Mouse (Mus musculus): Measurements from ENCODE around the gene Borcs6. TPM values are rescaled to one million over a fixed set of nuclear protein-coding genes. Genes with fewer than 3 reads are reported as not detected.

The Borcs6 gene
- polyA plus RNA-seq, 1 experiment = 28.5 TPM

DNA sequence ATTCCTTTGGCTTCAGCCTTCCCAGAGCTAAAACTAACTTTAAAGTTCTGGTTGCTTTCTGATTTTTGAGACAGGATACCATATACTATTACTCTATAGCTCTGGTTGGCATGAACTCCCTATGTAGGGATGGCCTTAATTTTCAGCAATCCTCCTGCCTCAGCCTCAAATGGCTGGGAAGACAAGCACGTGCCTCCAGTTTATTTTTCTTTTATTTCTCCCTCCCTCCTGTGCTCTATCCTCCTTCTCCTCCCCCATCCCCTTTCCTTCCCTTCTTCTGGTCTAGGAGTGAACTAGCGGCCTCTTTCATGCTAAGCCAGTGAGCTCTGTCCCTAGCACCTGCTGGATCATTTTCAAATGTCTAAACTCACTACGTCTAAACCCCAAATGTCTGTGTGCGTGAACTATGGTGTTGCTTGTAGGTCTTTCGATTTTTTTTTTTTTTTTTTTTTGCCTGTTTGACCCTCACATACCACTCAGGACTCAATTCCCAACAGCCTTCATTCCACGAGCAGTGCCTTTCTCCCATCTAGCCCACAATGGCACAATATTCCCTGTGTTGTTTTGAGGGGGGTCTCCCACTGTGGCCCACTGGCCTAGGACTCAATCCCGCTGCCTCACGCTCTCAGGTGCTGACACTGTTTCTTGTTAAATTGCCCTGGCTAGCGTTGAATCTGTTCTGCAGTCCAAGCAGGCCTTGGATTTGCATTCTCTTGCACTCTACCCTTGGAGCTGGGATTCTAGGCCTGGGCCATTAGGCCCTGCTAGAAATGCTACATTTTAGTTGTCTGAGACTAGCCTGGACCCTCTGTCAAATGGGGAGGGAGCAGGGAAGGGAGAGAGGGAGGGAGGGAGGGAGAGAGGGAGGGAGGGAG is 5.0 kb downstream of the Borcs6 start:
- H3K4me1 ChIP-seq (ENCODE audit: control insufficient read depth, insufficient read depth, insufficient read length, low read length) = peaks cover 12% of the 10 kb centered on the region
- no peaks in the 10 kb centered on the region for H3K36me3 ChIP-seq (ENCODE audit: control insufficient read depth, insufficient read depth, low read length)
- no peaks in the 10 kb centered on the region for H3K27me3 ChIP-seq (ENCODE audit: control insufficient read depth, insufficient read depth, low read length)
- peak overlapping the region; percentile 83 for H3K4me3 ChIP-seq (ENCODE audit: low read depth, low read length)
- H3K27ac ChIP-seq (ENCODE audit: insufficient read depth, low read depth, low read length) = no peak overlapping the region
- 76% methylated on average over 9 of the region's 9 CpGs for WGBS
- TF ChIP-seq POLR2A (IDR thresholded peaks at IDR 0.05; ENCODE audit: low read depth, low read length) = no peak
- no peak for TF ChIP-seq CTCF (IDR thresholded peaks at IDR 0.05; ENCODE audit: extremely low read depth, insufficient read length, insufficient replicate concordance, low read depth, low read length)

DNA sequence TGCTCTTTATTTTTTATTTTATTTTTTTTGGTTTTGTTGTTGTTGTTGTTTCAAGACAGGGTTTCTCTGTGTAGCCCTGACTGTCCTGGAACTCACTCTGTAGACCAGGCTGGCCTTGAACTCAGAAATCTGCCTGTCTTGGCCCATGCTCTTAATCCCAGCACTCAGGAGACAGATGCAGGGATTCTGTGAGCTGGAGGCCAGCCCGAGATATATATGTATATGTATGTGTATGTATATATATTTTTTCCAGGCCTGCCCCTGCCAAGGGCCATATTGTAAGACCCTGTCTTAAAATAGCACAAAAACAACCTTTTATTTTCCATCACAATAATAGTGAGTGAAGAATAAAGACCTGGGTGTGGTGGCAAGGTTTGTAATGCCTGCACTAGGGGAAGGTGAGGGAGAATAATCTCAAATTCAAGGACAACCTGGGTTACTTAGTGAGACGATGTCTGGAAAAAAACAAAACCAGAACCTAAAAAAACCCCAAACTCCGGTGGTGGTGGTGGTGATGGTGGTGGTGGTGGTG is 5.9 kb downstream of the Borcs6 start:
- 71% methylated on average over 3 of the region's 3 CpGs for WGBS
- no peak for TF ChIP-seq CTCF (IDR thresholded peaks at IDR 0.05; ENCODE audit: extremely low read depth, insufficient read length, insufficient replicate concordance, low read depth, low read length)
- TF ChIP-seq POLR2A (IDR thresholded peaks at IDR 0.05; ENCODE audit: low read depth, low read length) = no peak
- no peak overlapping the region for H3K27ac ChIP-seq (ENCODE audit: insufficient read depth, low read depth, low read length)
- peaks cover 12% of the 10 kb centered on the region for H3K4me1 ChIP-seq (ENCODE audit: control insufficient read depth, insufficient read depth, insufficient read length, low read length)
- H3K27me3 ChIP-seq (ENCODE audit: control insufficient read depth, insufficient read depth, low read length) = no peaks in the 10 kb centered on the region
- no peak overlapping the region for H3K4me3 ChIP-seq (ENCODE audit: low read depth, low read length)
- H3K36me3 ChIP-seq (ENCODE audit: control insufficient read depth, insufficient read depth, low read length) = no peaks in the 10 kb centered on the region

- H3K27ac ChIP-seq (ENCODE audit: insufficient read depth, low read depth, low read length) = no peak overlapping the region
- H3K4me1 ChIP-seq (ENCODE audit: control insufficient read depth, insufficient read depth, insufficient read length, low read length) = peaks cover 12% of the 10 kb centered on the region; the same call in 1 of the 2 replicates
- H3K4me3 ChIP-seq (ENCODE audit: low read depth, low read length) = peak overlapping the region; percentile 53
- WGBS = 4% methylated on average over 29 of the region's 29 CpGs
- TF ChIP-seq POLR2A (IDR thresholded peaks at IDR 0.05; ENCODE audit: low read depth, low read length) = no peak
- no peak for TF ChIP-seq CTCF (IDR thresholded peaks at IDR 0.05; ENCODE audit: extremely low read depth, insufficient read length, insufficient replicate concordance, low read depth, low read length)
- H3K36me3 ChIP-seq (ENCODE audit: control insufficient read depth, insufficient read depth, low read length) = no peaks in the 10 kb centered on the region
- H3K27me3 ChIP-seq (ENCODE audit: control insufficient read depth, insufficient read depth, low read length) = no peaks in the 10 kb centered on the region
Measured at GRCm38 (mm10) chr11:69066163-69066861, 6.8 kb downstream of the Borcs6 start.

DNA sequence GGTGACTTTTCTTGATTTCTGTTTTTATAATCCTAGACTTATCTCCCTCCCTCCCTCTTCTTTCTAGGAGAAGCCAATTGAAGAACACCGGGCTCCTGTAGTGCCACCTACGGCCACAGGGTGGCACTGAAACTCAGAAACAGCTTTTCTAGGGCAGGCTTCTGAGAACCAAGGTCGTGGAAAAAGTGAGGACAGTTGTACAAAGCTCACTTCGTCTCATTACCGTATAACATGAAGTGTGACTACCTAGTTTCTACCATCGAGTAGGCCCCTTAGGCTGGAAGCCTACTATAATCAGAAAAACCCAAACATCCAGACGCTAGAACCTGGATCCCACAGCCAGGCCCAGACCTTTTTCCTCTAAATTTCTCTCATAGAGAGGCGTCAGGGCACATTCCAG is 7.4 kb downstream of the Borcs6 start:
- Histone ChIP-seq H3K4me1 (ENCODE audit: control insufficient read depth, insufficient read depth, insufficient read length, low read length) (peaks cover 10% of the 10 kb centered on the region; the same call in 1 of the 2 replicates), H3K4me3 (ENCODE audit: low read depth, low read length) (no peak overlapping the region), H3K27ac (ENCODE audit: insufficient read depth, low read depth, low read length) (peak overlapping the region; percentile 70; the same call in 1 of the 2 replicates), H3K36me3 (ENCODE audit: control insufficient read depth, insufficient read depth, low read length) (no peaks in the 10 kb centered on the region), H3K27me3 (ENCODE audit: control insufficient read depth, insufficient read depth, low read length) (no peaks in the 10 kb centered on the region)
- no peak for TF ChIP-seq POLR2A (IDR thresholded peaks at IDR 0.05; ENCODE audit: low read depth, low read length)
- peak; percentile 85; the same call in 1 of the 2 replicates for TF ChIP-seq CTCF (IDR thresholded peaks at IDR 0.05; ENCODE audit: extremely low read depth, insufficient read length, insufficient replicate concordance, low read depth, low read length)
- 5% methylated on average over 8 of the region's 8 CpGs for WGBS

DNA sequence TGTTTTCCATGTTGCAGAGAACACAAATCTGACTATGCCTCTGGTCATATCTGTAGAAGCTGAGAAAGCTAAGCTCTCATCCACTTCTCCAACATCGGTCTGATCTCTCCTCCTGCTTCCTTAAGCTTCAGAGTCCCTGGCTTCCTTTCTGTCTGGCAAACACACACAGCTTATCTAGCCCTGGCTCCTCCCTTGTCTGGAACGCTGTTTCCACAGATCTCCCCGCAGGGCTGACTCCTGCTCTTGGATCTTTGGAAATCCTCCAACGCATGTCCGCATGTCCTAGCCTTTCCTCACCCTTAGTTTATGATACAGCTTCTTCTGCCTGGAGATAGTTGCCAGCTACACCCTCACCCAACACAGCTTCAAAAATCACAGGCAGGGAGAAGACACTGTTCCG is 8.1 kb downstream of the Borcs6 start:
- H3K4me3 ChIP-seq (ENCODE audit: low read depth, low read length) = no peak overlapping the region
- 26% methylated on average over 6 of the region's 6 CpGs for WGBS
- peaks cover 10% of the 10 kb centered on the region; the same call in 1 of the 2 replicates for H3K4me1 ChIP-seq (ENCODE audit: control insufficient read depth, insufficient read depth, insufficient read length, low read length)
- H3K27ac ChIP-seq (ENCODE audit: insufficient read depth, low read depth, low read length) = peak overlapping the region; percentile 70
- H3K27me3 ChIP-seq (ENCODE audit: control insufficient read depth, insufficient read depth, low read length) = no peaks in the 10 kb centered on the region
- no peaks in the 10 kb centered on the region for H3K36me3 ChIP-seq (ENCODE audit: control insufficient read depth, insufficient read depth, low read length)
- TF ChIP-seq POLR2A (IDR thresholded peaks at IDR 0.05; ENCODE audit: low read depth, low read length) (no peak), CTCF (IDR thresholded peaks at IDR 0.05; ENCODE audit: extremely low read depth, insufficient read length, insufficient replicate concordance, low read depth, low read length) (no peak)

- Histone ChIP-seq H3K4me3 (ENCODE audit: low read depth, low read length) (peak overlapping the region; percentile 74), H3K36me3 (ENCODE audit: control insufficient read depth, insufficient read depth, low read length) (no peaks in the 10 kb centered on the region), H3K27me3 (ENCODE audit: control insufficient read depth, insufficient read depth, low read length) (no peaks in the 10 kb centered on the region), H3K4me1 (ENCODE audit: control insufficient read depth, insufficient read depth, insufficient read length, low read length) (peaks cover 10% of the 10 kb centered on the region; the same call in 1 of the 2 replicates), H3K27ac (ENCODE audit: insufficient read depth, low read depth, low read length) (peak overlapping the region; percentile 60)
- 2% methylated on average over 13 of the region's 13 CpGs for WGBS
- no peak for TF ChIP-seq POLR2A (IDR thresholded peaks at IDR 0.05; ENCODE audit: low read depth, low read length)
- TF ChIP-seq CTCF (IDR thresholded peaks at IDR 0.05; ENCODE audit: extremely low read depth, insufficient read length, insufficient replicate concordance, low read depth, low read length) = no peak; the same call in 1 of the 2 replicates
Measured at GRCm38 (mm10) chr11:69070093-69070492, 10.6 kb downstream of the Borcs6 start.

Data from small intestine, adult 2 months (tissue).